Mouse (Mus musculus): ENCODE measurements around the gene D10Wsu102e.

DNA sequence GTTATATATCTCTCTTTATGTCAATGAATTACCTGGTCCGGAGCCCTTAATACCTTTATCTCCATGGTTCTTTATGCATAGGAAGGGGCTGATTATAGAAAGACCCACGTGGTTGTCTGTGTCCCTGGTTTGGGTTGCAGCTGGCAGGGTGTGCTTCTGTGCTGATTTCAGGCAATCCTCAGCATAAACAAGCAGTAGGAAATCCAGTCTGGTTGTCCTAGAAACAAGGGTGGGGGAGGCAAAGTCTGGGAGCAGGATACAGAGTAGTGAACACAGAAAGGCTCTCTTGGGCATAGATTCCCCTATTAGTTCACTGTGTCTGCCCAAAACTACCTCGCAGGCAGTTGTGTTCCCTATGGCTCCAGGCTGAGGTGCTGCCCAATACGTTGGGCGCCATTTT is 117.3 kb downstream of the D10Wsu102e start:
- TF ChIP-seq GATA1 (IDR thresholded peaks at IDR 0.05; ENCODE audit: low read length), result no peak
- TF ChIP-seq TAL1 (IDR thresholded peaks at IDR 0.05; ENCODE audit: low read length), result no peak
